Mouse (Mus musculus) lung, postnatal 14 days (tissue): ENCODE measurements around the gene Tmem62.
"Not testable (repeated sequence)": the region's sequence is repeated elsewhere in the genome, so short reads cannot be mapped to it uniquely, and the experiment has no call there.

ENCODE experiments used
- DNase-seq: peaks from one replicate; pipeline ENCODE4 v3.0.0; 2021

Gene Tmem62

GRCm38 (mm10) chr2:120998863-120999262 lies 22.0 kb downstream of the Tmem62 start:
- no peak for DNase-seq

- no peak for DNase-seq
These were observed 26.8 kb downstream of the Tmem62 start for GRCm38 (mm10) chr2:121003586-121003985.

- no peak for DNase-seq
These were observed 27.4 kb downstream of the Tmem62 start for GRCm38 (mm10) chr2:121004018-121004811.

GRCm38 (mm10) chr2:121006986-121007385 lies 30.2 kb downstream of the Tmem62 start:
- no peak for DNase-seq

GRCm38 (mm10) chr2:121007925-121008663 lies 31.3 kb downstream of the Tmem62 start, which contains the start of gene Ccndbp1:
Gene Ccndbp1 (plus strand): TSS chr2:121008403.
- peak; percentile 95 for DNase-seq

GRCm38 (mm10) chr2:121008664-121009007 lies 31.8 kb downstream of the Tmem62 start:
- DNase-seq = no peak

GRCm38 (mm10) chr2:121009071-121009677 lies 32.4 kb downstream of the Tmem62 start:
- DNase-seq = no peak

- DNase-seq = no peak
These were observed 35.9 kb downstream of the Tmem62 start for GRCm38 (mm10) chr2:121012676-121013075.

- DNase-seq = no peak
These were observed 38.7 kb downstream of the Tmem62 start for GRCm38 (mm10) chr2:121015507-121015906.

GRCm38 (mm10) chr2:121016226-121016625 lies 39.4 kb downstream of the Tmem62 start:
- DNase-seq = no peak

GRCm38 (mm10) chr2:121017151-121017550 lies 40.3 kb downstream of the Tmem62 start:
- DNase-seq = no peak

- DNase-seq = no peak
These were observed 46.1 kb downstream of the Tmem62 start for GRCm38 (mm10) chr2:121022918-121023317.

GRCm38 (mm10) chr2:121036733-121037341 lies 60.0 kb downstream of the Tmem62 start, which contains the start of gene Epb42:
Gene Epb42 (minus strand): TSS chr2:121037072.
- no peak for DNase-seq

- not testable (repeated sequence) for DNase-seq
These were observed 62.0 kb downstream of the Tmem62 start for GRCm38 (mm10) chr2:121038851-121039250.

GRCm38 (mm10) chr2:121039382-121039781 lies 62.6 kb downstream of the Tmem62 start:
- no peak for DNase-seq

- DNase-seq = peak; percentile 58
These were observed 64.3 kb downstream of the Tmem62 start for GRCm38 (mm10) chr2:121041098-121041497.

- no peak for DNase-seq
These were observed 68.8 kb downstream of the Tmem62 start for GRCm38 (mm10) chr2:121045653-121046052.

GRCm38 (mm10) chr2:121052176-121052575 lies 75.4 kb downstream of the Tmem62 start:
- DNase-seq = no peak

GRCm38 (mm10) chr2:121054060-121054459 lies 77.2 kb downstream of the Tmem62 start:
- no peak for DNase-seq

- DNase-seq = no peak
These were observed 79.1 kb downstream of the Tmem62 start for GRCm38 (mm10) chr2:121055915-121056314.
